Mouse (Mus musculus) G1E (cell line): ENCODE results near the gene Esyt1.

Experiments
- CTCF ChIP-seq: IDR thresholded peaks from 2 replicates; pipeline ENCODE4 v1.5.1; 2012; ENCODE audit warnings: low read depth, low read length, inconsistent platforms, mixed read lengths
- POLR2AphosphoS5 ChIP-seq: IDR thresholded peaks from 2 replicates; pipeline ENCODE4 v1.6.1; 2012; ENCODE audit warnings: low read depth, low read length, inconsistent platforms; ENCODE audit not compliant: insufficient replicate concordance
- TAL1 ChIP-seq: conservative IDR thresholded peaks from 2 replicates; pipeline ENCODE4 v1.6.1; 2012; ENCODE audit warnings: low read depth, low read length, inconsistent platforms, mixed read lengths

DNA sequence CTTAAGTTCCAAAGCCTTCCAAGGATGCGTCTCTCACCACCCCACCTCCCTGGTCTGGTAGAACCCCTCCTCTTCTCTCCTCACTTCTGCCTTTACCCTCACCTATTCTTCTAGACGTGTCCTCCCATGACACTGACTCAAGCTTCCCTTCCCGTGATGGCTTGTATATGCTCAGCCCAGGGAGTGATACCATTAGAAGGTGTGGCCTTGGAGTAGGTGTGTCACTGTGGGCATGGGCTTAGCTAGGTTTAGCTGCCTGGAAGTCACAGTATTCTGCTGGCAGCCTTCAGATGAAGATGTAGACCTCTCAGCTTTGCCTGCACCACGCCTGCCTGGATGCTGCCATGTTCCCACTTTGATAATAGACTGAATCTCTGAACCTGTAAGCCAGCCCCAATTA lies 10.6 kb downstream of the Esyt1 start:
- TF ChIP-seq POLR2AphosphoS5: no peak
- no peak for TF ChIP-seq CTCF
- TF ChIP-seq TAL1: no peak
